ENCODE assay signal across 7 mouse cellular contexts in the genomic region with DNA sequence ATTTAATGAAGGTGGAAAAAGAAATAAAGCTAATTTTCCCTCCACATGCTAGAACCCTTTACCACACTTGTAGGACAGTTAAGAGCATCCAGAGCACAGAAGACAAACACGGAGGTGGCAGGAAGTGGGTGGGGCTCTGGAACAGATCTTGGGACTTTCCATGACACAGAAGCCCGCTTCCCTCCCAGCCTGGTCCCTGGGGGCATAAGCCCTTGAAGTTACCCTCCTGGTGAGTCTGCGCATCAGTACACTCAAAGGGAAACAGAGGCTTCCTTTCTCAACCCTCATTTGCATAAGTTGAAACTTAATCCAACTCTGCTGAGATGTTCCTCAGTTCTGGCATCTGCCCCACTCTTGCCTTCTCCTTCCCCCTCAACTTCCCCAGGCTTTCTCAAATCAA.
DNase-seq lines count a peak whose midpoint lies in the region; ATAC-seq and TF ChIP-seq lines count a peak whose summit lies in the region.

No protein-coding gene starts in this region.

- 19% methylated on average over 3 of the region's 3 CpGs for WGBS in heart, embryonic 16.5 days
- WGBS in liver, postnatal 0 days (ENCODE audit: insufficient replicate concordance): 20% methylated on average over 3 of the region's 3 CpGs

- ATAC-seq in common myeloid progenitor, adult 5-6 weeks (replicated peaks; ENCODE audit: low read depth, poor library complexity, severe bottlenecking): peak; percentile 42
- peak; percentile 70 for ATAC-seq in heart, embryonic 16.5 days (replicated peaks; ENCODE audit: extremely low read depth, insufficient read depth, low FRiP score)
- no peak for ATAC-seq in liver, postnatal 0 days

- H3K27ac ChIP-seq in heart, embryonic 16.5 days (ENCODE audit: low read length): peak overlapping the region; percentile 32
- H3K27ac ChIP-seq in liver, postnatal 0 days (ENCODE audit: low read depth): no peak overlapping the region
- H3K27ac ChIP-seq in left cerebral cortex, adult 2 months: no peak overlapping the region

- H3K4me3 ChIP-seq in heart, embryonic 16.5 days (ENCODE audit: low read length): no peak overlapping the region
- no peak overlapping the region for H3K4me3 ChIP-seq in liver, postnatal 0 days (ENCODE audit: low read depth, low read length)
- no peak overlapping the region for H3K4me3 ChIP-seq in left cerebral cortex, adult 2 months

- H3K4me2 ChIP-seq in heart, embryonic 16.5 days (ENCODE audit: low read depth, low read length): 0 out of 2 replicates have a peak overlapping the region, but pooled peaks have one; percentile 13
- H3K4me2 ChIP-seq in liver, postnatal 0 days (ENCODE audit: low read depth, low read length): no peak overlapping the region

- H3K27me3 ChIP-seq in heart, embryonic 16.5 days (ENCODE audit: control insufficient read depth, insufficient read depth, low read length): no peaks in the 10 kb centered on the region
- H3K27me3 ChIP-seq in liver, postnatal 0 days (ENCODE audit: insufficient read depth, low read length): no peaks in the 10 kb centered on the region

- no peak overlapping the region for H3K9ac ChIP-seq in heart, embryonic 16.5 days (ENCODE audit: low read length)
- H3K9ac ChIP-seq in liver, postnatal 0 days (replicated peaks): no peak overlapping the region

- H3K36me3 ChIP-seq in heart, embryonic 16.5 days (ENCODE audit: control insufficient read depth, insufficient read depth): no peaks in the 10 kb centered on the region
- H3K36me3 ChIP-seq in liver, postnatal 0 days (replicated peaks; ENCODE audit: insufficient read depth, low read length): no peaks in the 10 kb centered on the region

- intact Hi-C loops in left cerebral cortex, adult 2 months (cut with DNase I): no loop called here

- peak; percentile 5 for DNase-seq in urinary bladder, postnatal 14 days (ENCODE audit: low spot score)
- DNase-seq in urinary bladder, postnatal 25 days (ENCODE audit: low spot score): no peak
- DNase-seq in liver, postnatal 0 days: peak; percentile 43
- no peak for DNase-seq in left cerebral cortex, adult 2 months (ENCODE audit: extremely low spot score in 1 of 2, low spot score in 2 of 2)
- no peak for DNase-seq in cerebellum, adult 18-20 months

- no peak for TF ChIP-seq CTCF in liver, postnatal 0 days (IDR thresholded peaks at IDR 0.05; ENCODE audit: low read depth)
- no peak for TF ChIP-seq CTCF in left cerebral cortex, adult 2 months (IDR thresholded peaks at IDR 0.05)

- H3K9me3 ChIP-seq in heart, embryonic 16.5 days (replicated peaks; ENCODE audit: control insufficient read depth, low read length): no peaks in the 10 kb centered on the region
- H3K9me3 ChIP-seq in liver, postnatal 0 days (ENCODE audit: low read length): no peaks in the 10 kb centered on the region

- TF ChIP-seq EP300 in liver, postnatal 0 days (IDR thresholded peaks at IDR 0.05; ENCODE audit: low read depth): 0 out of 2 replicates have a peak, but pooled peaks have one; percentile 27

- peaks cover 2% of the 10 kb centered on the region; the same call in 1 of the 2 replicates for H3K4me1 ChIP-seq in heart, embryonic 16.5 days (ENCODE audit: control insufficient read depth, insufficient read depth, low read length)
- H3K4me1 ChIP-seq in liver, postnatal 0 days (ENCODE audit: insufficient read depth): no peaks in the 10 kb centered on the region

Comparison
In these comparisons a context has a peak if more than half of its experiments do, and no peak if none do; other contexts are left out.
1. DNase-seq: peak in urinary bladder, postnatal 14 days (single experiment) and liver, postnatal 0 days (single experiment); none in urinary bladder, postnatal 25 days (single experiment), left cerebral cortex, adult 2 months (0 of 2) and cerebellum, adult 18-20 months (0 of 2).